Mouse (Mus musculus) bone marrow macrophage, adult 2 months (primary cell): ENCODE measurements around the gene Ppih.

Source experiments
- CTCF ChIP-seq: IDR thresholded peaks from 2 replicates; pipeline ENCODE4 v1.5.1; 2012; ENCODE audit warnings: low read depth, mild to moderate bottlenecking, low read length, moderate library complexity
- POLR2A ChIP-seq: IDR thresholded peaks from 2 replicates; pipeline ENCODE4 v1.6.1; 2012; ENCODE audit warnings: mild to moderate bottlenecking, low read depth, low read length, borderline replicate concordance

DNA sequence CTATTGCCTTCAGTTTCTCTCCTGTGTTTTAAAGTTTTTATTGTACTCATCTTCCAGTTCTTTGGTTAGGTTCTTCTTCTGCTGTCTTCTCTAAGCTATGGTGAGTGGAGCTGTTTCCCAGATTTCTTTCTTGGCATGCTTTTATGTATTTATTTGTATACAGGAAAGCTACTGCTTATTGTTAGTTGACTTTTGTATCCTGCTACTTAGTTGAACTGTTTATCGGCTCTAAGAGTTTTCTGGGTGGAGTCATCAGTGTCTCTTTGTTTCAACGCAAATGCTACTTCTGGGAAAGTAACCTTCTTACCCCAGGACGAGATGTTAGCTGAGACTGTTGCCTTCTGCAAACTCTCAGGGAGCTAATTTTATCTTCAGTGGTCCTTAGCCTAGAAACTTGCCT, 56.9 kb downstream of the Ppih start:
- TF ChIP-seq POLR2A = no peak
- TF ChIP-seq CTCF = no peak
